Mouse (Mus musculus): ENCODE results near the gene Tmem259.

DNA sequence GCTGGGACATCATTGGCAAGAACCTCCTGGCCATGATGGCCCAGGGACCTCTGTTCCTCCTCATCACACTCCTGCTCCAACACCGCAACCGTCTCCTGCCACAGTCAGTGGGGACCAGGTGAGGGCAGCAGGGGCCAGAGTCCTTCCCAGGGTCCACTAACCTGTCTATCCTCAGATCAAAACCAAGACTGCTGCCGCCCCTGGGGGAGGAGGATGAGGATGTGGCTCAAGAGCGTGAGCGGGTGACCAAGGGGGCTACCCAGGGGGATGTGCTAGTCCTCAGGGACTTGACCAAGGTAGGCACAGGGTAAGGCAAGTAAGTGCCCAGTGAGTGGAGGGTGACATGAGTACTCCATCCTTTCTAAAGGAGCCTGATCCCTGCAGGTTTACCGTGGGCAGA lies 27.6 kb upstream of the Tmem259 start:
- TF ChIP-seq ZC3H11A (IDR thresholded peaks at IDR 0.05; ENCODE audit: borderline replicate concordance, low read depth, low read length), result no peak
- TF ChIP-seq ZNF384 (IDR thresholded peaks at IDR 0.05; ENCODE audit: low read depth, low read length), result no peak
- TF ChIP-seq CHD2 (IDR thresholded peaks at IDR 0.05; ENCODE audit: low read depth, low read length), result no peak
- TF ChIP-seq MAFK (IDR thresholded peaks at IDR 0.05; ENCODE audit: insufficient read depth, low read depth, low read length), result no peak

Measured in ES-E14 (cell line).